Mouse (Mus musculus): Measurements from ENCODE around the gene Il1rap.

The Il1rap gene

GRCm38 (mm10) chr16:26732566-26732965 is 151.1 kb downstream of the Il1rap start:
- DNase-seq: no peak

- DNase-seq: no peak
These were observed 174.1 kb downstream of the Il1rap start for GRCm38 (mm10) chr16:26755381-26756155.

GRCm38 (mm10) chr16:26775976-26776375 is 194.5 kb downstream of the Il1rap start:
- DNase-seq: no peak

- no peak for DNase-seq
These were observed 195.6 kb downstream of the Il1rap start for GRCm38 (mm10) chr16:26777132-26777531.

Measured in kidney, postnatal 25 days (tissue).